Mouse (Mus musculus) spleen, adult 2 months (tissue): ENCODE data around the gene Clec10a. TPM values are rescaled to one million over a fixed set of nuclear protein-coding genes. Genes with fewer than 3 reads are reported as not detected.
"Not testable (repeated sequence)": the region's sequence is repeated elsewhere in the genome, so short reads cannot be mapped to it uniquely, and the experiment has no call there.

Experiments used
- DNase-seq, 2 experiments: peaks; one replicate each; pipeline versions ENCODE4 v3.0.0 to v3.0.0-alpha.2; 2012 to 2021; ENCODE audit warnings: low spot score in 2 of 2, low read depth in 1 of 2
- H3K27ac ChIP-seq: fragments of 200-500 bp; 2 replicates; pipeline ENCODE4 v1.5.1; 2012; ENCODE audit warnings: low read length, inconsistent platforms; ENCODE audit not compliant: insufficient read depth
- H3K27me3 ChIP-seq: fragments of 200-500 bp; 2 replicates; pipeline ENCODE4 v1.6.1; 2012; ENCODE audit warnings: mild to moderate bottlenecking, moderate library complexity, low read length, inconsistent platforms; ENCODE audit not compliant: control insufficient read depth, insufficient read depth
- H3K36me3 ChIP-seq: fragments of 200-500 bp; 2 replicates; pipeline ENCODE4 v1.6.1; 2012; ENCODE audit warnings: mild to moderate bottlenecking, low read length, inconsistent platforms; ENCODE audit not compliant: control insufficient read depth, insufficient read depth
- H3K4me1 ChIP-seq: fragments of 200-500 bp; 2 replicates; pipeline ENCODE4 v1.6.1; 2011; ENCODE audit warnings: inconsistent platforms; ENCODE audit not compliant: control insufficient read depth, insufficient read depth, insufficient read length
- H3K4me3 ChIP-seq: fragments of 200-500 bp; 2 replicates; pipeline ENCODE4 v1.5.1; 2011; ENCODE audit warnings: mild to moderate bottlenecking, inconsistent platforms; ENCODE audit not compliant: insufficient read depth, insufficient read length; ENCODE audit errors: extremely low read depth
- CTCF ChIP-seq: fragments of 200-500 bp; IDR thresholded peaks from 2 replicates; pipeline ENCODE4 v1.5.1; 2011; ENCODE audit warnings: mild to moderate bottlenecking, inconsistent platforms; ENCODE audit not compliant: insufficient read depth, insufficient read length, insufficient replicate concordance; ENCODE audit errors: extremely low read depth
- POLR2A ChIP-seq: fragments of 200-500 bp; IDR thresholded peaks from 2 replicates; pipeline ENCODE4 v1.6.1; 2011; ENCODE audit warnings: low read depth, low read length, inconsistent platforms
- WGBS: fragments of 180-500 bp; shearing (Covaris S2); methylation state at CpG from one replicate; pipeline ENCODE4 v1.1.7; 2018; 5-methylcytosine and 5-hydroxymethylcytosine counted together
- polyA plus RNA-seq: library from polyadenylated mRNA; depleted of rRNA; stranded (reverse); fragments of >200 nt; gene quantifications from 2 replicates; pipeline ENCODE4 v1.2.3, GENCODE M21; 2012; rRNA removed

The Clec10a gene
- polyA plus RNA-seq = 2.8 and 4.1 TPM in 2 replicates

DNA sequence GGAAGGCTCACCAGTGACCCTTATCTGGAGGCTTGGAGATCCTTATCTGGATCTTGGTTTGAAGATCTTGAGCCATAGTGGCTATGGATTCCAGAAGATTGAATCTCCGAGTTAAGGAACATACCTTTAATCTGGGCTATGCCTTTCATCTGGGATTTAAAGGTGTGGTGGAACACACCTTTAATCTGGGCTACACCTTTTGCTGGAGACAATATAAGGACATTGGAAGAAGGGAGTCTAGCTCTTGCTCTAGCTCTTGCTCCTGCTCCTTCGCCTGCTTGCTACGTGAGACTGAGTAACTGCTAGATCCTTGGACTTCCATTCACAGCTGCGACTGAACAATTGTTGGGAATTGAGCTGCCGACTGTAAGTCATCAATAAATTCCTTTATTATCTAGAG, at the start of gene Clec10a:
Clec10a (plus strand) TSS at position 301 of the 400 bp plus-strand sequence.
- not testable (repeated sequence) for H3K4me1 ChIP-seq, H3K27ac ChIP-seq, H3K4me3 ChIP-seq, H3K27me3 ChIP-seq, H3K36me3 ChIP-seq, DNase-seq
- no CpG with 5 or more reads among the region's 5 CpGs for WGBS

DNA sequence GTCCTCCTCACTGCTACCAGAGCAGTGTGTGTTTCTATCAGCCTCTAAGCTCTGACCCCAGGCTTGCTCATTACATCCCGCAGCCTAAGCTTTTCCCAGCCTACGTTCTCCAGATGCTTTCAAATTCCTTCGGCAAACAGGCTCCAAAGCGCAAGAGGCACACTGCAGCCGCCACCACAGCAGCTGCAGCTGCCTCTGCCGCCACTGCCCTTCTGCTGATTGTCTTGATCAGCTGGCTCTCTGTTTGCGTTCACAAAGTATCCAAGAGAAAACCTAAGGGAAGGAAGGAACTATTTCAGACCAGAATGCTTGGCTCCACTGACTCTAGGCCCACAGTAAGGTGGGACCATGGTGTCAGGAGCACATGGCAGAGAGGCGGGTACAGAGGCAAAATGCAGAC, 48.9 kb upstream of the Clec10a start:
- H3K27ac ChIP-seq = no peak overlapping the region
- no peaks in the 10 kb centered on the region for H3K27me3 ChIP-seq
- TF ChIP-seq POLR2A (no peak), CTCF (no peak)
- DNase-seq = no peak
- 92% methylated on average over 8 of the region's 8 CpGs for WGBS
- H3K4me1 ChIP-seq = no peaks in the 10 kb centered on the region
- H3K4me3 ChIP-seq = no peak overlapping the region
- H3K36me3 ChIP-seq = no peaks in the 10 kb centered on the region

DNA sequence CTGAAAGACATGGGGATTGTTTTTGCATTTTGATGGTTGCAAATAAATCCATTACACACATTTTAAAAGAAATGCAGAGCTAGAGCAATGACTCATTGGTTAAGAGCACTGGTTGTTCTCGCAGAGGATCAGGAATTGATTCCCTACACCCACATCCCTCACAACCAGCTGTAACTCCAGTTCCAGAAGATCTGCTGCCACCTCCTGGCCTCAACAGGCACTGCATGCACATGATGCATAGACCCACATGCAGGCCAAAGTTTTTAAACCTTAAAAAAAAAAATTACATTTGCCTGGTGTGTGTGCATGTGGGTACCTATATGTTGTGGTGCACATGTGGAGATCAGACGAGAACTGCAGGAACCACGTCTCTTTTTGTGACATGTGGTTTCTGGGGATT, 45.9 kb upstream of the Clec10a start:
- no peak overlapping the region for H3K27ac ChIP-seq
- no peak overlapping the region for H3K4me3 ChIP-seq
- peak; percentile 7 to 28 for DNase-seq
- H3K27me3 ChIP-seq = no peaks in the 10 kb centered on the region
- H3K4me1 ChIP-seq = no peaks in the 10 kb centered on the region
- 66% methylated on average over 3 of the region's 3 CpGs for WGBS
- no peaks in the 10 kb centered on the region for H3K36me3 ChIP-seq
- TF ChIP-seq CTCF = peak; percentile 48; the same call in 1 of the 2 replicates
- TF ChIP-seq POLR2A = no peak

DNA sequence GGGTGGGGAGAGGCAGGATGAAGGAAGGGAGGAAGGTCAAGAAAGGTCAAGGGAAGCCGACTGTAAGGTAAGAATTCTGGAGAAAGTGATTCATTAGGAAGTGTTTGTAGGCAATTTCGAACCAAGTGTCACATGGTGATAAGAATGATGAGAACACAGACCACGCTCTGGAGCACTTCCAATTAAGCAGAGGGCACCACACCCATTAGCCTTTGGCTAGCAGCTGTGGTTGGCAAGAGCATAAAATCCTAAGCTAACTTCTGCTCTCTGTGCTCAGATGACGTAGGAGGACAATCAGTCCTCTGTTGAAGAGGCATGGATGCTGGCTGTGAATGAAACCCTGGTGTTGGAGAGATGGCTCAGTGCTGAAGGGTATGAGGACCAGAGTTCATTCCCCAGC, 41.4 kb upstream of the Clec10a start:
- no peak for TF ChIP-seq CTCF
- H3K27ac ChIP-seq = no peak overlapping the region

DNA sequence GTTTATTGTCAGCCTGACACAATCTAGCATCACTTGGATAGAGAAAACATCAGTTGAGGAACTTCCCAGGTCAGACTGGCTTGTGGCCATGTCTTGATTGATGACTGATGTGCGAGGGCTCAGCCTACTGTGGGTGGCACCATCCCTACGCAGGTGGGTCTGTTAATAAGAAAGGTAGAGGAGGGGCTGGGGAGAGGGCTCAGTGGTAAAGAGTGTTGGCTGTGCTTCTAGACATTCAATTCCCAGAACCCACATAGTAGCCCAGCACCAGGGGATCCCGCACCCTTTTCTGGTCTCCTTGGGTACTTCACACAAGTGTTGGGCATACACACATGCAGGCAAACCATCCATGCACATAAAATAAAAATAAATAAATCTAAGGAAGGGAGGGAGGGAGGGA, 40.1 kb upstream of the Clec10a start:
- Histone ChIP-seq H3K36me3 (no peaks in the 10 kb centered on the region), H3K4me1 (no peaks in the 10 kb centered on the region), H3K27me3 (no peaks in the 10 kb centered on the region), H3K27ac (no peak overlapping the region), H3K4me3 (no peak overlapping the region)
- 88% methylated on average over 3 of the region's 3 CpGs for WGBS
- TF ChIP-seq POLR2A (no peak), CTCF (no peak)
- no peak for DNase-seq

More for the DNA sequence above, 41.4 kb upstream of the Clec10a start:
- DNase-seq = no peak
- Histone ChIP-seq H3K4me3 (no peak overlapping the region), H3K4me1 (no peaks in the 10 kb centered on the region), H3K36me3 (no peaks in the 10 kb centered on the region), H3K27me3 (no peaks in the 10 kb centered on the region)
- WGBS = 40% methylated on average over 4 of the region's 4 CpGs

DNA sequence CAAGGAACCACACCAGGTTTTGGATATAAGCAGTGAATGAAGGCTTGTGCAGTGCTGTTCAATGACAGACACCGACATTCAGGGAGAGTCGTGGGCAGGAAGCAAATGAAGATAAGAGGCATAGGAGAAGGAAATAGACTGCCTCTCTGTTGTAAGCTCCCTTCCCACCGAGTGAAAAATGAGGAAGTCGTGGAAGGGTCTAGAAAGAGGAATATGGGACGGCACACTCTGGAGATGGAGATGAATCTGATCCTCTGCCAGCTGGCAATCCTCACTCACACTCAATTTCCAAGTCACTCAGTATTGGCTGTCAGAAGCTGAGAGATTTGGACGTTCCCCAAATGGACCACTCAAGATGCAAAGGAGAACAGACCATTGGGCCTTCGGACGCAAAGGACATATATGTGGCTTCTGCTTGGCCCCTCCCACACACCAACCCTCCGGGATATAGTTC, 26.0 kb upstream of the Clec10a start, which contains the start of gene Mgl2:
Mgl2 (plus strand) TSS at position 404 of the 454 bp plus-strand sequence.
- Histone ChIP-seq H3K4me3 (no peak within 1 kb of the TSS), H3K27me3 (no peaks in the 10 kb centered on the region), H3K4me1 (no peaks in the 10 kb centered on the region), H3K36me3 (no peaks in the 10 kb centered on the region), H3K27ac (no peak within 1 kb of the TSS)
- 33% methylated on average over 9 of the region's 9 CpGs for WGBS
- no peak for DNase-seq
- no peak for TF ChIP-seq POLR2A
- no peak for TF ChIP-seq CTCF

GRCm38 (mm10) chr11:70135001-70135400, 21.0 kb upstream of the Clec10a start:
- not testable (repeated sequence) for H3K36me3 ChIP-seq, DNase-seq, H3K4me1 ChIP-seq, H3K27me3 ChIP-seq, H3K4me3 ChIP-seq, H3K27ac ChIP-seq
- WGBS = 82% methylated on average over 3 of the region's 3 CpGs

- not testable (repeated sequence) for H3K27ac ChIP-seq, H3K4me1 ChIP-seq, DNase-seq, H3K27me3 ChIP-seq, H3K36me3 ChIP-seq, H3K4me3 ChIP-seq
- WGBS = 74% methylated on average over 8 of the region's 8 CpGs
Observed at GRCm38 (mm10) chr11:70135925-70136324, 20.1 kb upstream of the Clec10a start.
